Mouse (Mus musculus): ENCODE results near the gene Dnajc13. TPM values are rescaled to one million over a fixed set of nuclear protein-coding genes. Genes with fewer than 3 reads are reported as not detected.

The Dnajc13 gene
- polyA plus RNA-seq, 1 experiment from 2014 or later: 14.5 TPM

GRCm38 (mm10) chr9:104108571-104109143, 154.1 kb downstream of the Dnajc13 start:
- Histone ChIP-seq H3K4me2 (no peak overlapping the region), H3K9ac (no peak overlapping the region), H3K9me3 (no peaks in the 10 kb centered on the region), H3K27me3 (replicated peaks) (no peaks in the 10 kb centered on the region), H3K4me1 (peaks cover 6% of the 10 kb centered on the region; the same call in 1 of the 2 replicates), H3K4me3 (no peak overlapping the region), H3K27ac (replicated peaks) (peak overlapping the region; percentile 61), H3K36me3 (peaks cover 5% of the 10 kb centered on the region; the same call in 1 of the 2 replicates)
- WGBS: 48% methylated on average over 2 of the region's 2 CpGs
- no peak for ATAC-seq (ENCODE audit: extremely low read depth, insufficient number of reproducible peaks, low FRiP score, low TSS enrichment)

GRCm38 (mm10) chr9:104107482-104107881, 155.2 kb downstream of the Dnajc13 start:
- ATAC-seq (ENCODE audit: extremely low read depth, insufficient number of reproducible peaks, low FRiP score, low TSS enrichment): no peak
- Histone ChIP-seq H3K9ac (no peak overlapping the region), H3K27me3 (replicated peaks) (no peaks in the 10 kb centered on the region), H3K4me3 (no peak overlapping the region), H3K9me3 (no peaks in the 10 kb centered on the region), H3K27ac (replicated peaks) (peak overlapping the region; percentile 13; the same call in 1 of the 2 replicates), H3K4me1 (peaks cover 6% of the 10 kb centered on the region; the same call in 1 of the 2 replicates), H3K36me3 (peaks cover 5% of the 10 kb centered on the region; the same call in 1 of the 2 replicates), H3K4me2 (no peak overlapping the region)
- WGBS: 21% methylated on average over 6 of the region's 6 CpGs

GRCm38 (mm10) chr9:104106930-104107329, 155.8 kb downstream of the Dnajc13 start:
- Histone ChIP-seq H3K4me1 (peaks cover 12% of the 10 kb centered on the region), H3K9me3 (no peaks in the 10 kb centered on the region), H3K27me3 (replicated peaks) (no peaks in the 10 kb centered on the region), H3K27ac (replicated peaks) (peak overlapping the region; percentile 13; the same call in 1 of the 2 replicates), H3K4me3 (no peak overlapping the region), H3K36me3 (peaks cover 4% of the 10 kb centered on the region; the same call in 1 of the 2 replicates), H3K4me2 (no peak overlapping the region), H3K9ac (no peak overlapping the region)
- 61% methylated on average over 9 of the region's 9 CpGs for WGBS
- ATAC-seq (ENCODE audit: extremely low read depth, insufficient number of reproducible peaks, low FRiP score, low TSS enrichment): no peak

GRCm38 (mm10) chr9:104104986-104105385, 157.7 kb downstream of the Dnajc13 start:
- Histone ChIP-seq H3K4me2 (no peak overlapping the region), H3K4me3 (no peak overlapping the region), H3K27me3 (replicated peaks) (no peaks in the 10 kb centered on the region), H3K9ac (no peak overlapping the region), H3K27ac (replicated peaks) (no peak overlapping the region), H3K4me1 (peaks cover 23% of the 10 kb centered on the region), H3K36me3 (no peaks in the 10 kb centered on the region), H3K9me3 (no peaks in the 10 kb centered on the region)
- no peak for ATAC-seq (ENCODE audit: extremely low read depth, insufficient number of reproducible peaks, low FRiP score, low TSS enrichment)
- WGBS: 80% methylated on average over 2 of the region's 2 CpGs

- WGBS: 67% methylated on average over 2 of the region's 2 CpGs
- no peak for ATAC-seq (ENCODE audit: extremely low read depth, insufficient number of reproducible peaks, low FRiP score, low TSS enrichment)
Observed at GRCm38 (mm10) chr9:104102901-104103300, 159.8 kb downstream of the Dnajc13 start.

GRCm38 (mm10) chr9:104102301-104102700, 160.4 kb downstream of the Dnajc13 start:
- H3K27ac ChIP-seq (replicated peaks): peak overlapping the region; percentile 13; the same call in 1 of the 2 replicates
- peaks cover 17% of the 10 kb centered on the region for H3K4me1 ChIP-seq
- H3K27me3 ChIP-seq (replicated peaks): no peaks in the 10 kb centered on the region
- no peak for ATAC-seq (ENCODE audit: extremely low read depth, insufficient number of reproducible peaks, low FRiP score, low TSS enrichment)
- peak overlapping the region; percentile 27 for H3K4me2 ChIP-seq
- no peak overlapping the region for H3K4me3 ChIP-seq
- no peaks in the 10 kb centered on the region; the same call in 1 of the 2 replicates for H3K36me3 ChIP-seq
- no peak overlapping the region for H3K9ac ChIP-seq
- no peaks in the 10 kb centered on the region for H3K9me3 ChIP-seq
- WGBS: 19% methylated on average over 6 of the region's 6 CpGs

More at GRCm38 (mm10) chr9:104102901-104103300, 159.8 kb downstream of the Dnajc13 start:
- Histone ChIP-seq H3K27me3 (replicated peaks) (no peaks in the 10 kb centered on the region), H3K27ac (replicated peaks) (no peak overlapping the region), H3K4me2 (no peak overlapping the region), H3K4me1 (peaks cover 17% of the 10 kb centered on the region), H3K4me3 (no peak overlapping the region), H3K36me3 (no peaks in the 10 kb centered on the region; the same call in 1 of the 2 replicates), H3K9me3 (no peaks in the 10 kb centered on the region), H3K9ac (no peak overlapping the region)

- ATAC-seq (ENCODE audit: extremely low read depth, insufficient number of reproducible peaks, low FRiP score, low TSS enrichment): no peak
- Histone ChIP-seq H3K9me3 (no peaks in the 10 kb centered on the region), H3K36me3 (no peaks in the 10 kb centered on the region; the same call in 1 of the 2 replicates), H3K9ac (no peak overlapping the region), H3K27ac (replicated peaks) (no peak overlapping the region), H3K4me3 (no peak overlapping the region), H3K4me1 (peaks cover 17% of the 10 kb centered on the region), H3K4me2 (0 out of 2 replicates have a peak overlapping the region, but pooled peaks have one; percentile 27), H3K27me3 (replicated peaks) (no peaks in the 10 kb centered on the region)
- WGBS: 39% methylated on average over 3 of the region's 3 CpGs
Observed at GRCm38 (mm10) chr9:104101458-104101857, 161.3 kb downstream of the Dnajc13 start.

Other genes with a start within 250 kb of the Dnajc13 start
- not detected in 2 replicates for gene Gm28305, start 222.3 kb downstream of the Dnajc13 start, polyA plus RNA-seq (2015; fragmentation: Nextera tagmentation; extraction: Ambion mirVana)
- 34.8 and 35.6 TPM in 2 replicates for gene Uba5, start 199.8 kb downstream of the Dnajc13 start, polyA plus RNA-seq (2015; fragmentation: Nextera tagmentation; extraction: Ambion mirVana)
- gene Acad11, start 199.6 kb downstream of the Dnajc13 start, polyA plus RNA-seq (2015; fragmentation: Nextera tagmentation; extraction: Ambion mirVana): 8.3 TPM in 2 replicates
- 2.4 and 2.5 TPM in 2 replicates for gene Ackr4, start 136.0 kb downstream of the Dnajc13 start, polyA plus RNA-seq (2015; fragmentation: Nextera tagmentation; extraction: Ambion mirVana)
- 0.05 and 0.09 TPM in 2 replicates for gene Acpp, start 74.8 kb upstream of the Dnajc13 start, polyA plus RNA-seq (2015; fragmentation: Nextera tagmentation; extraction: Ambion mirVana)

Measured in heart, embryonic 13.5 days (tissue).